Mouse (Mus musculus) T-cell, adult 2 months (primary cell): ENCODE results near the gene Ctnnbl1.

Source experiments
- DNase-seq: peaks from one replicate; pipeline ENCODE4 v3.0.0; 2022; ENCODE audit warnings: low spot score

Ctnnbl1 gene

GRCm38 (mm10) chr2:157736854-157737850 is at the start of gene Ctnnbl1:
TSS of gene Ctnnbl1 (plus strand) at chr2:157737401.
- DNase-seq, result peak; percentile 98

DNA sequence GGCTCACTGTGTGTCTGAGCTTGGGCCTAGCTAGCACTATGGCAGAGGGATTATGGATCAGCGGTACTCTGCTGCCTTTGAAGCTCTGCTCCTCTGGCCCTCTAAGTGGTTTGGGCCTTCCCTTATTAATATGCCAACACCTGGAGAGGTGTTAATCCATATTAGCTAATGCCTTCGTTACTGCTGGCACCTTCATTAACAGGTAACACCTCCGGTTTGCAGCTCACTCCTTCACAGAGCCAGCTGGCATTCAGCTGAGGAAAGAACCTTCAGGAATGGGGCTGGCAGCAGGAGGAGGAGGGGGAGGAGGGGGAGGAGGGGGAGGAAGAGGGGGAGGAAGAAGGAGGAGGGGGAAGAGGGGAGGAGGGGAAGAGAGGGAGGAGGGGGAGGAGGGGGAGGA is 49.7 kb upstream of the Ctnnbl1 start:
- no peak for DNase-seq

GRCm38 (mm10) chr2:157691266-157692105 is 45.7 kb upstream of the Ctnnbl1 start:
- DNase-seq, result no peak

- DNase-seq, result no peak
Measured at GRCm38 (mm10) chr2:157692365-157692932, 44.8 kb upstream of the Ctnnbl1 start.

DNA sequence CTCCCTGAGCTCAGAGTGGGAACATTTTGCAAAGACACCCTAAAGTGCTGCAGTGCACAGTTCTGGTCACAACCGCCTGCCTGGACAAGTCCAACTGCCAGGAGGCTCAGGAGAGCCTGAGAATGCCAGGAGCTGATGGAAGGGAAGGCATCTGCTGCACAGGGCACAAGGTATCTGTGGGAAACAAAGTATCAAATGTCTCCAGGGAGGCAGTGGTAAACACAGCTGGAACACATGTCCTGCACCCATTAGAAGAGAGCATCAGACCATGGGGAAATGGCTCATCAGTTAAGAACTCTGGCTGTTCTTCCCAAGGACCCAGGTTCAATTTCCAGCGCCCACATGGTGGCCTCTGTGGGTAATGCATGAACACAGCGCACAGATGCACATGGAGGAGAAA is 43.6 kb upstream of the Ctnnbl1 start:
- DNase-seq, result no peak

GRCm38 (mm10) chr2:157696297-157696731 is 40.9 kb upstream of the Ctnnbl1 start:
- no peak for DNase-seq

DNA sequence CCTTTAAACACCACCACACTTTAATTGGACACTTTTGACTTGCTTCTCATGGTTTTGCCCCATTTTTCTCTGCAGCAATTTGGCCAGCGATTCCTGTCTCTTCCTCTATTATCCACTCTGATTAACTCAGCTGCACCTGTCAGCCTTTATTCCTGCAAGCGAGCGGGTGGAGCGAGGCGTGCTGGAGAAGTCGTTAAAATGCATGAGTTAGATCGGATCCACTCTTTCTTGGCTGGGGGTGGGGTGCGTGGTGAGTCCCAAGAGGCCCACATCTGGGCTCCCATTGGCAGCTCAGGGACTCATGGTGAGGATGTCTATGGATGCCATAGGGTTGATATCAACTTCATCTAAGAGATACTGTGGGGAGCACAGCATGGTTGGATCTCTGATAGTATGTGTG is 34.0 kb upstream of the Ctnnbl1 start:
- DNase-seq, result no peak

DNA sequence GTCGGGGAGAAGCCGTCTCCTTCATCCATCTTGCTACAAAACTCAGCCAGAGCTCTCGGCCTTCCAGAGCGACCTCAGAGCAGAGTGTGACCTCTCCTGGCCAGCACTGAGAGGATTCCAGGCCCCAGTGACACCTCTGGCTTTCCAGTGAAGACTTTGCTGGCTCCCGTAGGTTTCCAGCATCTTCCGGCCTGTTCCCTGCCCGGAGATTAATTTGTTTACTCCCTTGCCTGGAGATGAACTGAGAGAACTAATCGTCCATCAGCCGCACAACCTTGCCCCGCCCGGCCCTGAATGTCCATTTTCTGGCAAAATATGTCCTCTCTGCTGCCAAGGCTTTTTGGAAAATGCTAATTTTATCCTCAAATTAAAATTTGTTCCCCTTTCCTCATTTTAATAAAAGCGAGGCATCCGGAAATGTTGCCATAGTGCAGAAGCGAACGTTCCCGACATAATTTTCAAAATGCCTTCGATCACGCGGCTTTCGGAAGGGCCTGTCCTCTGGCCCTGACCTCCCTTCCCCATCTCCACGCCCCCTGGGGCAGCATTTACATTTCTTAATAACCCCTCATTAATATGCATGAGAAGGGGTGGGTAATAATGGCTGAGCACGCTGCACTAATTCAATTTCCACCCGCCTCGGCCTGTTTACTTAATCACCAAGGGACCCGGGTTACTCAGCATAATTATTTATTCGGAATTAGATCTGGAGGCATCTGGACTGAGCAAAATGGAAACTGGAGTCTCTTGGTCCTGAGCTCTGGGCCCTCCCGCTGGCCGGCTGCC is 32.0 kb upstream of the Ctnnbl1 start:
- DNase-seq, result no peak

GRCm38 (mm10) chr2:157705777-157706158 is 31.4 kb upstream of the Ctnnbl1 start:
- no peak for DNase-seq

DNA sequence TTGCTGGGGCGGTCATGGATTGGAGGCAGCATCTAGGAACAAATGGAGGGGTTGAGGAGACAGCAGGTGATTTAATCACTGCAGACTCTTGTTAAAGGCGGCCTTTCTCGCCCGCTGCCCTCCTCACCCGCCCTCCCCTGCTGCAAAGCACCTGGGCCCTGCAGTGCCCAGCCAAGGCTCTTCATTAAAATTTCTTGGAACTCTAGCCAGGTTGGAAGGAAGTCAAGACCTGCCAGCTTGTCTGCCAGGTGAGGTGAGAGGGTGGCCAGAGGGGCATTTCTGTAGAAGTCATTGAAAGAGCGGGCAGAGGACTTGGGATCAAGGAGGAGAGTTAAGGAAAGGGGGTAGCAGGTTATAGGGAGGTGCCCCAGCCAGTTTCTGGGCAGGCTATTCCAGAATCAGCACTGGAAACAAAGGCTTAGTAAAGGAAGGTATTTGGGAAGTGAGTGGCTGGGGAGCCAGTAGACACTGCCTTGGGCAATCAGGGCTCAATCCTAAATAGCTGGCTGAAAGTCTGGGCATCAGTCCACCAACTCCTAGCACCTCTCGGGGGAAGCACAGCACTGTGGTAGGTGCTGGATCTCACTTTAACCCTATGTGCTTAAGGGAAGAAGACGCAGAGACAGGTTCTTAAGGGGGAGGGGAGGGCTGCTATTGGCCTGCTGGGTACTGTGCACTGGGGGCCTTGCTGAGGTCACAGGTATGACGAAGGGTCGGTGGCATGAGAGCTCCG is 29.8 kb upstream of the Ctnnbl1 start:
- DNase-seq, result no peak

DNA sequence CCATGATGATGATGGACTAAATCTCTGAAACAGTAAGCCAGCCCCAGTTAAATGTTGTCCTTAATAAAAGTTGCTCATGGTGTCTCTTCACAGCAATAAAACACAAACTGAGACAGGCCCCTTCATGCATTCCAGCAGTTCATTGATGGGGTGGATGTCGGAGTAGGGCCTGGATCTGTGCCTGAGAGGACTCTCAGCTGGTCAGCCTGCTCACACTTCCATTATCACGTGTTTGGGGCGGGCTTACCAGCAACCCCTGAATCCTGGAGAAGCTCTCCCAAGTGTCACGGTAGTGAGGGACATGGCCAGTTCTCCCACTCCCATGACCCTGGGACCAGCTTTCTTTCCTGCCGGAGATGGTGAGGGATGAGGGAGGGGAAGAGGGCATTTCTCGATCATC is 24.5 kb upstream of the Ctnnbl1 start:
- DNase-seq, result no peak

GRCm38 (mm10) chr2:157715586-157716191 is 21.5 kb upstream of the Ctnnbl1 start:
- DNase-seq, result no peak

DNA sequence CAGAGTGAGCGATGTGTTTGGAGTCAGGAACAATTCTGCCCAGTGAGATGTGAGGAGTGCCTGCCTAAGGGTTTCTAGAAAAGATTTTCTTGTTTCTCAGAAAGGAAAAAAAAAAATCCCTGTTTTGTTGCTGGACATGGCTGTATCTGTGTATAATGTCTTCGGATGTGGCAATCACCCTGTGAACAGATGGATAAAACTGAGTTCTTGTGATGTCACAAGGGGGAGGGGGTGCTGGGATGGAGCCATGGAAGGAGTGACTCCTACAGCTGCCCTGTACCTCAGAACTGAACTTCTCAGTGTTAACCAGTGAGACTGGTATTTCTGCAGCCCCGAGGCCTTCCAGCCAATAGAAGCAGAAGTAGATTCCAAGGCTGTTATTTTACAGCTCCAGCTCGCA is 18.8 kb upstream of the Ctnnbl1 start:
- DNase-seq, result no peak

DNA sequence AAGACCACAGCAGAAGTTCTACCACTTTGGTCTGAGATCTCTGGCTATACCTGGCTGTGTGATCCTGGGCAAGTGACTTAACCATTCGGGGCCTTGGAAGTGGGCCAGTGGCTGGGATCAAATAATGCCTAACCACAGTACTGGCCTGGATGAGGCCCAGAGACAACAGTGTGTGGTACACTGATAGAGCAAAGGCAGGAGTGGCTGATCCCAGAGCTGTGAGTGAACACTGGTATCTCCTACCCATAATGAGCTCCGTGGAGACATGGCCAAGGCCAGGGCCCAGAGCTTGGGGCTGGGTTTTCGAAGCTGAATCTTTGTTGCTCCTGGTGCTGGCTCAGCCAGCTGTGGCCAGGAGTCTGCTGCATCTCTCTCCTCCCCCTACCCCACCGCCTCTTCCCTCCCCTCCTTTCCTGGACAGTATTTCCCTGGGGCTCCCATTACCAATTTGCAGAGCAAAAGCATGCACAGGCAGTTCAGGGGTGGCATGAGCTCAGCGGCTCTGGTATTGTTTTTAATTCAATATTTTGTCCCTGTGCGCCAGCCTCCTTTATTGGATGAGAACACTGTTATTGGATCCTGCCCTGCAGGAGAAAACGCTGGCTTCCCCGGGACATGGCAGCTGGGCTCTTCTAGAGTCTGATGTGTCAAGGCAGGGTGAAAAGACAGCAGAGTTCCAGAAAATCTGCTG is 13.2 kb upstream of the Ctnnbl1 start:
- DNase-seq, result no peak

- DNase-seq, result no peak
Measured at GRCm38 (mm10) chr2:157724574-157724914, 12.7 kb upstream of the Ctnnbl1 start.

GRCm38 (mm10) chr2:157744619-157745018 is 7.4 kb downstream of the Ctnnbl1 start:
- peak; percentile 53 for DNase-seq

DNA sequence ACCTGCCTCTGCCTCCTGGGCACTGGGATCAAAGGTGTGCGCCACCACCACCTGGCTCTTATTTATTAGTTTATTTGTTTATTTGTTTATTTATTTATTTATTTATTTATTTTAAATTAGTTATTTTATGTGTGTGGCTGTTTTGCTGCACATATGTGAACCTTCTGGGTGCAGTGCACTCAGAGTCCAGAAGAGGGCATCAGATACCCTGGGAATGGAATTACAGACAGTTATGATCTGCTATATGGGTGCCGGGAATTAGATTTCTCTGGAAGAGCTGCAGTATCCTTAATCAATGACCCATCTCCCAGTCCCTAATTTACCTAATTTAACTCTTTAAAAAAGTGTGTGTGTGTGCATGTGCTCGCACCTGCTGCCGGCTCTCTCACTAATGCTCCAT is 8.5 kb downstream of the Ctnnbl1 start:
- no peak for DNase-seq

GRCm38 (mm10) chr2:157746558-157746957 is 9.4 kb downstream of the Ctnnbl1 start:
- peak; percentile 80 for DNase-seq

- no peak for DNase-seq
Measured at GRCm38 (mm10) chr2:157747989-157748388, 10.8 kb downstream of the Ctnnbl1 start.

DNA sequence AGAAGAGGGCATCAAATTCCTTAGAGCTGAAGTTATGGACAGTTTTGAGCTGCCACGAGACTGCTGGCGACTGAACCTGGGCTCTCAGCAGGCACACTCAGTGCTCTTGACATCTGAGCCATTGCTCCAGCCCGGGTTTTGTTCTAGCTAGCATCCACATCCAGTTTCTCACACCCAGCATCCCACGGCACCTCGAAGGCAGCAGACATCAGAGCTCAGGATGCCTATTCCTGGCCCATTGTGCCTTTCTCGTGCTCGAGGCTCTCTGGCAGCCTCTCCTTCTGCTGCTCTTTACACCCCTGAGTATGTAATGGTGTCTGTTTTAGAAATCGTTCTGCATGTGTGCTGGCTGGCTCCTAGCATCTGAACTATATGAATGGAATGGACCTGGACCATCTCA is 13.3 kb downstream of the Ctnnbl1 start:
- no peak for DNase-seq
